Mouse (Mus musculus): ENCODE results near the gene Gprin2. TPM values are rescaled to one million over a fixed set of nuclear protein-coding genes. Genes with fewer than 3 reads are reported as not detected.

Gene Gprin2
- polyA plus RNA-seq, 1 experiment from 2014 or later, result 0.74 TPM

DNA sequence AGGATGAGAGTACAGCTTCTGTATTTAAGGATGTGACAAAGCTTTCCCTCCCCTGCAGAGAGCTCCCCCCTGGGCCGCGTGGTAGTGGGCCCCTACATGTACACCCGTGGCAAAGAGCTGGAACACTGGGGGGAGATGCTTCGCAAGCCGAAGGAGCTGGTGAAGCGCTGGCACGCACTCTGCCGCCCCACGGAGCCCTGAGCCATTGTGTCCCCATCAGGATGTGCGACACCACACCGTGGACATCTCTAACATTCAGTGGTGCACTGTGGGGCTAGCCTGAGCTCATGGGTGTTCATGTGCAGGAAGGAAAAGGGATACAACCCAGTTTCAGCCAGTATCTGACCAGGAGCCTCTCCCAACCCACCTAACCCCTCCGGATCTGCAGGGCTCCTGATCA, 26.5 kb upstream of the Gprin2 start:
- no peaks in the 10 kb centered on the region for H3K27me3 ChIP-seq (ENCODE audit: control insufficient read depth, insufficient read depth, low read length)
- H3K4me2 ChIP-seq (replicated peaks; ENCODE audit: low read depth, low read length), result no peak overlapping the region
- 90% methylated on average over 12 of the region's 12 CpGs for WGBS
- no peak overlapping the region for H3K9ac ChIP-seq (ENCODE audit: low read depth, low read length)
- ATAC-seq (ENCODE audit: low FRiP score), result no peak
- no peak overlapping the region for H3K27ac ChIP-seq (ENCODE audit: low read depth, low read length)
- DNase-seq (ENCODE audit: low spot score), result no peak
- no peaks in the 10 kb centered on the region for H3K4me1 ChIP-seq (replicated peaks; ENCODE audit: control insufficient read depth, insufficient read depth, low read length)
- H3K36me3 ChIP-seq (ENCODE audit: control insufficient read depth, insufficient read depth, low read length), result no peaks in the 10 kb centered on the region
- H3K9me3 ChIP-seq (ENCODE audit: control insufficient read depth, low read length), result no peaks in the 10 kb centered on the region
- H3K4me3 ChIP-seq (ENCODE audit: low read depth, low read length), result no peak overlapping the region

DNA sequence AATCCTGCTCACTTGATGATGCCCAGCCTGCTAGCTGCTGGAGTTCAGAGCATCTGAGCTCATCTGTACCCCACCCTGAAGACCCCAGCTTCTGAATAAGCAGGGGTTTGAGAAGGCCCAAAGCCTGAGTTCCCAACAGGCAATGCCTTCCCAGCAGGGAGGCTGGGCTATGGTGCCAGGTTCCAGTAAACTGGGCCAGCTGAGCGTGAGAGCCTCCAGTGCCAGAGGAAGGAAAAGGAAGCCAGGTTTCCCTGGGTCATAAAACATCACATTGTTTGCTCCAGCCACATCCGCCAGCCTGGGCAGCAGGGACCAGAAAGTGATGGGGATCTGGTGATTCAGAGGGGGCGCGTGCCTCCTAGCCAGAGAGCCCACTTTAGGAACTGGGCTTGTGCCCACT, 25.1 kb upstream of the Gprin2 start:
- ATAC-seq (ENCODE audit: low FRiP score) (no peak), DNase-seq (ENCODE audit: low spot score) (no peak)
- no peaks in the 10 kb centered on the region for H3K27me3 ChIP-seq (ENCODE audit: control insufficient read depth, insufficient read depth, low read length)
- H3K9me3 ChIP-seq (ENCODE audit: control insufficient read depth, low read length), result no peaks in the 10 kb centered on the region
- H3K4me2 ChIP-seq (replicated peaks; ENCODE audit: low read depth, low read length), result no peak overlapping the region
- H3K27ac ChIP-seq (ENCODE audit: low read depth, low read length), result no peak overlapping the region
- H3K9ac ChIP-seq (ENCODE audit: low read depth, low read length), result no peak overlapping the region
- WGBS, result 89% methylated on average over 4 of the region's 4 CpGs
- H3K4me1 ChIP-seq (replicated peaks; ENCODE audit: control insufficient read depth, insufficient read depth, low read length), result no peaks in the 10 kb centered on the region
- no peak overlapping the region for H3K4me3 ChIP-seq (ENCODE audit: low read depth, low read length)
- H3K36me3 ChIP-seq (ENCODE audit: control insufficient read depth, insufficient read depth, low read length), result no peaks in the 10 kb centered on the region

DNA sequence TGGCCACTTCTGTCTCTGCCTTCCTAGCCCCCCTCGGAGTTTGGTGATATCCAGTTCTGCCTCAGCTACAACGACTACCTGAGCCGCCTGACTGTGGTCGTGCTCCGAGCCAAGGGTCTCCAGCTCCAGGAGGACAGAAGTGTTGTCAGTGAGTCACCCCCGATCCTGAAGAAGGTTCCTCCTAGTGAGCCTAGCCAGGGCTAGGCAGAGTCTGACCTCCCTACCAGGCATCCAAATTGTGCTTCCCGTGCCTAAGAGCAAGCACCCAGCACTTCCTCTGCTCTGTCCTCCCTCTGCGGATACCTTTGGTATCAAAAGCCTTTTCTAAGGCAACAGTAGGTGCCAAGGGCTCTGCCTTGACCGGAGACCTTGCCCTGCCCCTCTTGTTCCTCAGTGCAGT, 24.5 kb upstream of the Gprin2 start:
- WGBS, result 82% methylated on average over 9 of the region's 9 CpGs
- ATAC-seq (ENCODE audit: low FRiP score) (no peak), DNase-seq (ENCODE audit: low spot score) (no peak)
- no peaks in the 10 kb centered on the region for H3K4me1 ChIP-seq (replicated peaks; ENCODE audit: control insufficient read depth, insufficient read depth, low read length)
- H3K4me2 ChIP-seq (replicated peaks; ENCODE audit: low read depth, low read length), result no peak overlapping the region
- no peaks in the 10 kb centered on the region for H3K36me3 ChIP-seq (ENCODE audit: control insufficient read depth, insufficient read depth, low read length)
- H3K9ac ChIP-seq (ENCODE audit: low read depth, low read length), result no peak overlapping the region
- H3K27me3 ChIP-seq (ENCODE audit: control insufficient read depth, insufficient read depth, low read length), result peaks cover under 1% of the 10 kb centered on the region; the same call in 1 of the 2 replicates
- H3K4me3 ChIP-seq (ENCODE audit: low read depth, low read length), result no peak overlapping the region
- H3K9me3 ChIP-seq (ENCODE audit: control insufficient read depth, low read length), result no peaks in the 10 kb centered on the region
- H3K27ac ChIP-seq (ENCODE audit: low read depth, low read length), result no peak overlapping the region

DNA sequence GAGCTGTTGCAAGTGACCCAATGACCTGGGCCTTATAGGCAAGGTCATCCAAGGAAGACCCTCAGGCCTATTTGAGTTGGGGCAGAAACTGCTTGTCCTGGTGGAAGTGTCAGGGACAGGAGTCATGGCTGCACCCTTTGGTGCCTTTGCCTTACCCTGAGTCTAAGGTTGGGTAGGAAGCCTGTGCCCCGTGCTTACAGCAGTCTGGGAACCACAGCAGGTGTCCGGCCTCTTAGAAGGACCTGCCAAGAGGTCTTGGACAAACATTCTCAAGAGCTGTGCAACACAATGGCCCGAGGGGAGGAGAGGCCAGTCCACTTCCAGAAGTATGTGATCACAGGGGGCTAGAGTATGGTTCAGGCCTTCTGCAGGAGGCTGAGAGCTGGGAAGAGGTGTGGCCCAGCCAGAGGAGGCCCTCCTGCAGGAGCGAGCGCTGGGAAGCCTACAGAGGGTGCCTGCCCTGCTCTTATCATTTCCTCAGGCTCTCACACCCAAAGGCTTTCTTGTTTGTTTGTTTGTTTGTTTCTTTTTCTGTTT, 22.0 kb upstream of the Gprin2 start:
- DNase-seq (ENCODE audit: low spot score), result no peak
- no peak overlapping the region for H3K27ac ChIP-seq (ENCODE audit: low read depth, low read length)
- 78% methylated on average over 5 of the region's 5 CpGs for WGBS
- no peaks in the 10 kb centered on the region for H3K36me3 ChIP-seq (ENCODE audit: control insufficient read depth, insufficient read depth, low read length)
- H3K4me2 ChIP-seq (replicated peaks; ENCODE audit: low read depth, low read length), result no peak overlapping the region
- no peak for ATAC-seq (ENCODE audit: low FRiP score)
- no peak overlapping the region for H3K9ac ChIP-seq (ENCODE audit: low read depth, low read length)
- H3K4me1 ChIP-seq (replicated peaks; ENCODE audit: control insufficient read depth, insufficient read depth, low read length), result no peaks in the 10 kb centered on the region
- H3K4me3 ChIP-seq (ENCODE audit: low read depth, low read length), result no peak overlapping the region
- H3K27me3 ChIP-seq (ENCODE audit: control insufficient read depth, insufficient read depth, low read length), result peaks cover 10% of the 10 kb centered on the region; the same call in 1 of the 2 replicates
- no peaks in the 10 kb centered on the region for H3K9me3 ChIP-seq (ENCODE audit: control insufficient read depth, low read length)

DNA sequence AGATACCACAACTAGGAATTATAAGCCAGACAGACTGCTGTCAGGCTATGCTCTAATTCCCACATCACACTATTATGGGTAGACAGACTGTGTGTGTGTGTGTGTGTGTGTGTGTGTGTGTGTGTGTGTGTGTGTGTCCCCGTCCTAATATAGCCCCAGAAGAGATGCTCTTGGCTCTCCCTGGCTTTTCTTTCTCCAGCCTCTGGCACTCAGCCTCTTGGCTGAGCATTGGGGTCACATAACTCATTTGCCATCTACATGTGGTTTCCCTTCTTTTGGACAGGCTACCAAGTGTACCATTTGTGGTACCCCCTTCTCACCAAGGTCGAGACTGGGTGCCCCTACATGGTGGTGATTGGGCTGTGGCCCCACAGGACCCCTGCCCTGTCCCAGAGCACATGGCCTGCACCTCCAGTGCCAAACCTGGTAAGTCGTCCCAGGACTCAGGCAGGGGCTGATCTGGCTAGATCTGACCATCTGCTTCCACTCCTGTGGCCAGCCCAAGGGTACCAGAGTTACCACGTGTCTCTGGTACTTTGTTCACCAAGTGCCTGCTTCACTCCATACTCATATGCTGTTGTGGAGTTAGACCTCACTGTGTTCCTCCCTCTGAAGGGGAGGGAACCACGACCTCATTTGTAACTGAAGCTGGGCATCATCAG, 20.1 kb upstream of the Gprin2 start:
- Histone ChIP-seq H3K27ac (ENCODE audit: low read depth, low read length) (no peak overlapping the region), H3K4me3 (ENCODE audit: low read depth, low read length) (no peak overlapping the region), H3K27me3 (ENCODE audit: control insufficient read depth, insufficient read depth, low read length) (peaks cover 10% of the 10 kb centered on the region; the same call in 1 of the 2 replicates), H3K9ac (ENCODE audit: low read depth, low read length) (no peak overlapping the region), H3K4me2 (replicated peaks; ENCODE audit: low read depth, low read length) (no peak overlapping the region), H3K9me3 (ENCODE audit: control insufficient read depth, low read length) (no peaks in the 10 kb centered on the region), H3K36me3 (ENCODE audit: control insufficient read depth, insufficient read depth, low read length) (no peaks in the 10 kb centered on the region), H3K4me1 (replicated peaks; ENCODE audit: control insufficient read depth, insufficient read depth, low read length) (no peaks in the 10 kb centered on the region)
- ATAC-seq (ENCODE audit: low FRiP score), result no peak
- no peak for DNase-seq (ENCODE audit: low spot score)
- WGBS, result 71% methylated on average over 5 of the region's 5 CpGs

DNA sequence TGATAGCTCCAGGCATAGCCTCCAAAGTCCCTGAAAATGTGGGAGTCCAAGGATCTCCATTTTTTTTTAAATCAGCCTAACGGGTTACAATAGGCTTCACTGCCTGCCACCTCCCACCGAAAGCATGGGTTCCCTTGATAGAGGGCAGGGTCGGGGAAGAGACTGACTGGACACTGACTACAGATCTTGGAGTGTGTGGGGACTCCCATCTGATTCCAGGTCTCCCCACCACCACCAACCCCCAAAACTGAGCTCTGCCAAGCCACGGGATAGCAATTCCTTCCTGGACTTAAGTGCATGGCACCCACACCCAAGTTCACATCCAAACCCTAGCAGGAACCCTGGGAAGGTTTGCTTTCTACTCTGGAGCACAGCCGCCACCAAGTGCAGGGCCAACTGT, 19.0 kb upstream of the Gprin2 start:
- no peak for ATAC-seq (ENCODE audit: low FRiP score)
- DNase-seq (ENCODE audit: low spot score), result no peak

DNA sequence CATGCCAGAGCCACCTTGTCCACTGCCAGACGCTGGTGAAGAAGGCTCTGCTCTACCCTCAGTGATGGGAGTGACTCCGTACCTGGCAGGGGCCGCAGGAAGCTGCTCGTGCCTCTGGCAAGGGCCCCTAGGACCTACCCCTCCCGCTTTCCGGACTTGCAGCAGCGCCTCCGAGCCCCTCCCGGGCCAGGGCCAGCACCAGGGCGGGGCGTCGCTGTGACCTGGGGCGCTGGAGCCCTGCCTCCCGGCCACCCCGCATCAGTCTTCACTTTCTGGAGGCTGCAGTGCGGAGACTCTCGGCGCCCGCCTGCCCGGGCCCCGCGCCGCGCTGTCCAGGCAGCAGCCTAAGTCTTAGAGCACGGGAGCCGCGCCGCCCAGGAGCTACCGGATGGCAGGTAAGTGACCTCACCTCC, 18.3 kb upstream of the Gprin2 start:
- Histone ChIP-seq H3K4me1 (replicated peaks; ENCODE audit: control insufficient read depth, insufficient read depth, low read length) (no peaks in the 10 kb centered on the region), H3K36me3 (ENCODE audit: control insufficient read depth, insufficient read depth, low read length) (no peaks in the 10 kb centered on the region), H3K4me2 (replicated peaks; ENCODE audit: low read depth, low read length) (peak overlapping the region; percentile 42), H3K4me3 (ENCODE audit: low read depth, low read length) (no peak overlapping the region), H3K9ac (ENCODE audit: low read depth, low read length) (no peak overlapping the region), H3K9me3 (ENCODE audit: control insufficient read depth, low read length) (no peaks in the 10 kb centered on the region), H3K27me3 (ENCODE audit: control insufficient read depth, insufficient read depth, low read length) (peaks cover 10% of the 10 kb centered on the region; the same call in 1 of the 2 replicates), H3K27ac (ENCODE audit: low read depth, low read length) (no peak overlapping the region)
- peak; percentile 24 for DNase-seq (ENCODE audit: low spot score)
- 3% methylated on average over 29 of the region's 29 CpGs for WGBS
- ATAC-seq (ENCODE audit: low FRiP score), result no peak

More for the DNA sequence above, 19.0 kb upstream of the Gprin2 start:
- WGBS, result 81% methylated on average over 5 of the region's 5 CpGs
- Histone ChIP-seq H3K9me3 (ENCODE audit: control insufficient read depth, low read length) (no peaks in the 10 kb centered on the region), H3K27ac (ENCODE audit: low read depth, low read length) (no peak overlapping the region), H3K4me2 (replicated peaks; ENCODE audit: low read depth, low read length) (no peak overlapping the region), H3K36me3 (ENCODE audit: control insufficient read depth, insufficient read depth, low read length) (no peaks in the 10 kb centered on the region), H3K9ac (ENCODE audit: low read depth, low read length) (no peak overlapping the region), H3K4me1 (replicated peaks; ENCODE audit: control insufficient read depth, insufficient read depth, low read length) (no peaks in the 10 kb centered on the region), H3K4me3 (ENCODE audit: low read depth, low read length) (no peak overlapping the region), H3K27me3 (ENCODE audit: control insufficient read depth, insufficient read depth, low read length) (peaks cover 10% of the 10 kb centered on the region; the same call in 1 of the 2 replicates)

DNA sequence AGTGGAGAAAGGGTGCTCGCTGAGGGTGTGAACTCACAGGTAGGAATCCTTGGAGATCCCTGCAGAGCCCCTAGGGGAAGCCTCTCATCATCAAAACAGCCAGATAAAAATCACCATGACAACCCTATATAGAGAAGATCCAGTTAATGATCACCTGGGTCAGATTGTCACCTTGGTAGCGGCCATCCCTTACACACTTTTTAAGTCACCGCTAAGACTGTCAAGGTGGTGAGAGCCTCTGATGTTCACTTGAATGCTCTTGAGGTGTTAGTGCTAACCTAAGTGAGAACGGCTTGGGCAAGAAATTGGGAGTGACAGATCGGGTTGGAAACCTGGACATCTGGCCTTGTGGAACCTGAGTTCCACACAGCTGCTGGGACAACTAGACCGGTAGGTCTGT, 17.8 kb upstream of the Gprin2 start, which contains the start of gene Syt15:
Gene Syt15, plus strand, starts transcription at position 301 of the 400 bp plus-strand sequence.
- DNase-seq (ENCODE audit: low spot score), result no peak
- no peaks in the 10 kb centered on the region for H3K36me3 ChIP-seq (ENCODE audit: control insufficient read depth, insufficient read depth, low read length)
- H3K9me3 ChIP-seq (ENCODE audit: control insufficient read depth, low read length), result no peaks in the 10 kb centered on the region
- 73% methylated on average over 6 of the region's 6 CpGs for WGBS
- H3K4me3 ChIP-seq (ENCODE audit: low read depth, low read length), result no peak within 1 kb of the TSS
- no peak for ATAC-seq (ENCODE audit: low FRiP score)
- H3K9ac ChIP-seq (ENCODE audit: low read depth, low read length), result no peak within 1 kb of the TSS
- H3K4me1 ChIP-seq (replicated peaks; ENCODE audit: control insufficient read depth, insufficient read depth, low read length), result no peaks in the 10 kb centered on the region
- peaks cover 10% of the 10 kb centered on the region; the same call in 1 of the 2 replicates for H3K27me3 ChIP-seq (ENCODE audit: control insufficient read depth, insufficient read depth, low read length)
- H3K4me2 ChIP-seq (replicated peaks; ENCODE audit: low read depth, low read length), result peak within 1 kb of the TSS; percentile 42
- no peak within 1 kb of the TSS for H3K27ac ChIP-seq (ENCODE audit: low read depth, low read length)

Measured in hindbrain, embryonic 11.5 days (tissue).